Mouse (Mus musculus) brain, embryonic 14.5 days (tissue): ENCODE measurements around the gene Nxph1.

Experiments used
- CTCF ChIP-seq: fragments of 200-500 bp; IDR thresholded peaks from 2 replicates; pipeline ENCODE4 v1.5.1; 2012; ENCODE audit warnings: inconsistent platforms, mild to moderate bottlenecking, moderate library complexity, borderline replicate concordance; ENCODE audit not compliant: insufficient read depth, insufficient read length; ENCODE audit errors: extremely low read depth
- POLR2A ChIP-seq: fragments of 200-500 bp; IDR thresholded peaks from 2 replicates; pipeline ENCODE4 v1.6.1; 2012; ENCODE audit warnings: mild to moderate bottlenecking, inconsistent platforms, borderline replicate concordance; ENCODE audit not compliant: poor library complexity, insufficient read depth, insufficient read length, severe bottlenecking; ENCODE audit errors: extremely low read depth

DNA sequence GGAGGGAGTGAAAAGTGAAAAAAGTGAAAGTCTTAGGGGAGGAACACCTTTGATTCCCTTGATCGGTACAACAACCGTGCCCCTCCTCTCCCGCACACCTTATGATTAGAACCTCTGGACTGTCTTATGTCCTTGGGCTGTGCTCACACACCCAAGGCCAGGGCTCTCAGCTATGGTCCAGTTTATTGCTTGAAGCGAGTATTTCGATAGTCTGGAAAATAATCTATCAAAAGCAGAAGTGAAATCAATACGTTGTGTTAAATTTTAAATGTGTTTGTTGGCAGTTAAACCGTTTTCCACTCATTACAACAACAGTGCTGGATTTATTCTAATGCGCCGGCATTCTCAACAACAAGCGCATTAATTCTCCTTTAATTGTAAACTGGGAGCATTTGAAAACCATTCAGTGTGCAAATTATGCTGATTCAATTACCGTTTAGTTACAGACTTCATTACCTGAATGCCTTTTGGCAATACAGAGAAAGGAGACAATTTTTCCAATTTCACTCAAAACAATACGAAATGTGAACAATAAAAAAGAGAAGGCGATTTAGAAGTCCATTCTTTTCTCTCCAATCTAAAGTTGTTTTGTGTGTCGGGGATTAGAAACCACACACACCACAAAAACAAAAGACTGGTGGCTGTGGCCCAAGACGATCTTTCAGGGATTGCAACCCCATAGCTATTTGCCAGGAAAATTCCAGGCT, 3.8 kb downstream of the Nxph1 start:
- TF ChIP-seq CTCF, result no peak
- no peak for TF ChIP-seq POLR2A
